Mouse (Mus musculus): ENCODE results near the gene Azi2. TPM values are rescaled to one million over a fixed set of nuclear protein-coding genes. Genes with fewer than 3 reads are reported as not detected.

Azi2 gene
- 10 to 100 TPM; 64.2 to 82.6 (median 71.2) TPM for polyA plus RNA-seq (2017; shearing (Covaris generic))

- ATAC-seq, result peak; percentile 86
These were observed at the start of gene Azi2 for GRCm38 (mm10) chr9:118040218-118041021. Azi2 (plus strand) TSS chr9:118040499.

- ATAC-seq, result no peak
These were observed 43.7 kb upstream of the Azi2 start for GRCm38 (mm10) chr9:117996631-117997030.

GRCm38 (mm10) chr9:118001488-118001887, 38.8 kb upstream of the Azi2 start:
- ATAC-seq, result no peak

GRCm38 (mm10) chr9:118003218-118003886, 36.9 kb upstream of the Azi2 start:
- ATAC-seq, result no peak

GRCm38 (mm10) chr9:118003937-118004336, 36.4 kb upstream of the Azi2 start:
- no peak for ATAC-seq

GRCm38 (mm10) chr9:118012928-118013327, 27.4 kb upstream of the Azi2 start:
- ATAC-seq, result no peak

GRCm38 (mm10) chr9:118024966-118025365, 15.3 kb upstream of the Azi2 start:
- no peak for ATAC-seq

- no peak for ATAC-seq
These were observed 10.8 kb upstream of the Azi2 start for GRCm38 (mm10) chr9:118029490-118029889.

GRCm38 (mm10) chr9:118030252-118030651, 10.0 kb upstream of the Azi2 start:
- no peak for ATAC-seq

- ATAC-seq, result no peak
These were observed 8.6 kb upstream of the Azi2 start for GRCm38 (mm10) chr9:118031694-118032093.

- ATAC-seq, result no peak
These were observed 5.3 kb upstream of the Azi2 start for GRCm38 (mm10) chr9:118034990-118035389.

GRCm38 (mm10) chr9:118041022-118041400, 712 bp downstream of the Azi2 start:
- ATAC-seq, result no peak

GRCm38 (mm10) chr9:118041646-118042045, 1.3 kb downstream of the Azi2 start:
- ATAC-seq, result no peak

GRCm38 (mm10) chr9:118042738-118043137, 2.4 kb downstream of the Azi2 start:
- no peak for ATAC-seq

- ATAC-seq, result no peak
These were observed 3.3 kb downstream of the Azi2 start for GRCm38 (mm10) chr9:118043581-118043980.

- no peak for ATAC-seq
These were observed 4.8 kb downstream of the Azi2 start for GRCm38 (mm10) chr9:118045011-118045533.

- ATAC-seq, result peak; percentile 67
These were observed 13.0 kb downstream of the Azi2 start for GRCm38 (mm10) chr9:118053286-118053685.

GRCm38 (mm10) chr9:118059101-118059500, 18.8 kb downstream of the Azi2 start:
- no peak for ATAC-seq

GRCm38 (mm10) chr9:118070442-118070841, 30.1 kb downstream of the Azi2 start:
- no peak for ATAC-seq

GRCm38 (mm10) chr9:118071337-118071736, 31.0 kb downstream of the Azi2 start:
- ATAC-seq, result no peak

- no peak for ATAC-seq
These were observed 31.8 kb downstream of the Azi2 start for GRCm38 (mm10) chr9:118072101-118072500.

- no peak for ATAC-seq
These were observed 33.1 kb downstream of the Azi2 start for GRCm38 (mm10) chr9:118073358-118073757.

- ATAC-seq, result peak; percentile 38
These were observed 42.5 kb downstream of the Azi2 start for GRCm38 (mm10) chr9:118082575-118083431.
